Mouse (Mus musculus) liver, embryonic 14.5 days (tissue): ENCODE measurements around the gene Rfx8.

Experiments used
- CTCF ChIP-seq: IDR thresholded peaks from 2 replicates; pipeline ENCODE4 v1.5.1; 2016; ENCODE audit warnings: antibody characterized with exemption, low read depth, control low read depth
- EP300 ChIP-seq: IDR thresholded peaks from 2 replicates; pipeline ENCODE4 v1.6.1; 2016; ENCODE audit warnings: antibody characterized with exemption, low read depth

GRCm38 (mm10) chr1:39712261-39712660 is 8.5 kb downstream of the Rfx8 start:
- TF ChIP-seq CTCF: no peak
- no peak for TF ChIP-seq EP300
